Mouse (Mus musculus) forebrain, embryonic 14.5 days (tissue): ENCODE data around the gene Ppp2r1a. TPM values are rescaled to one million over a fixed set of nuclear protein-coding genes. Genes with fewer than 3 reads are reported as not detected.

Source experiments
- ATAC-seq: fragments of 200-750 bp; cut with Nextera tagmentation; 2 replicates; pipeline ENCODE4 v1.8.0; 2017; ENCODE audit warnings: mild to moderate bottlenecking, moderate library complexity
- DNase-seq: peaks from one replicate; pipeline ENCODE4 v3.0.0-alpha.2; 2015; ENCODE audit warnings: low spot score
- H3K27ac ChIP-seq: fragments of 300-500 bp; sonication (generic); 2 replicates; pipeline ENCODE4 v1.5.1; 2014; ENCODE audit warnings: low read depth, mild to moderate bottlenecking, control low read depth, low read length, moderate library complexity
- H3K27me3 ChIP-seq: fragments of 300-500 bp; sonication (generic); replicated peaks from 2 replicates; pipeline ENCODE4 v1.6.1; 2014; ENCODE audit warnings: low read length, control low read depth, mixed read lengths; ENCODE audit not compliant: control insufficient read depth, insufficient read depth
- H3K36me3 ChIP-seq: fragments of 300-500 bp; sonication (generic); 2 replicates; pipeline ENCODE4 v1.6.1; 2014; ENCODE audit warnings: low read length, control low read depth; ENCODE audit not compliant: control insufficient read depth, insufficient read depth
- H3K4me1 ChIP-seq: fragments of 300-500 bp; sonication (generic); 2 replicates; pipeline ENCODE4 v1.6.1; 2014; ENCODE audit warnings: antibody characterized with exemption, low read length, control low read depth; ENCODE audit not compliant: control insufficient read depth, insufficient read depth
- H3K4me2 ChIP-seq: fragments of 300-500 bp; sonication (generic); 2 replicates; pipeline ENCODE4 v1.6.1; 2014; ENCODE audit warnings: mild to moderate bottlenecking, control low read depth, low read length
- H3K4me3 ChIP-seq: fragments of 300-500 bp; sonication (generic); 2 replicates; pipeline ENCODE4 v1.5.1; 2014; ENCODE audit warnings: low read depth, low read length, control low read depth
- H3K9ac ChIP-seq: fragments of 300-500 bp; sonication (generic); 2 replicates; pipeline ENCODE4 v1.6.1; 2014; ENCODE audit warnings: mild to moderate bottlenecking, low read length, control low read depth, moderate library complexity
- H3K9me3 ChIP-seq: fragments of 300-500 bp; sonication (generic); replicated peaks from 2 replicates; pipeline ENCODE4 v1.6.1; 2016; ENCODE audit warnings: low read length, control low read depth, mixed read lengths; ENCODE audit not compliant: control insufficient read depth
- WGBS: fragments of 180-500 bp; shearing (Covaris S2); extraction: QIAGEN DNeasy Blood & Tissue Kit; methylation state at CpG from one replicate; pipeline ENCODE4 v1.1.7; 2014; 5-methylcytosine and 5-hydroxymethylcytosine counted together
- polyA plus RNA-seq: library from polyadenylated mRNA; unstranded; fragments of >200 nt; fragmentation: Nextera tagmentation; extraction: Ambion mirVana; gene quantifications from 2 replicates; pipeline ENCODE4 v1.2.1, GENCODE M21; 2014

The Ppp2r1a gene
- polyA plus RNA-seq, 1 experiment from 2014 or later, result 703 TPM

GRCm38 (mm10) chr17:20966681-20967080, 21.6 kb downstream of the Ppp2r1a start:
- no peak for ATAC-seq
- Histone ChIP-seq H3K27me3 (no peaks in the 10 kb centered on the region), H3K9ac (no peak overlapping the region), H3K9me3 (no peaks in the 10 kb centered on the region), H3K4me1 (no peaks in the 10 kb centered on the region), H3K36me3 (peaks cover 80% of the 10 kb centered on the region), H3K27ac (no peak overlapping the region), H3K4me3 (no peak overlapping the region), H3K4me2 (no peak overlapping the region)
- no peak for DNase-seq

GRCm38 (mm10) chr17:20993716-20994115, 48.6 kb downstream of the Ppp2r1a start:
- Histone ChIP-seq H3K27ac (no peak overlapping the region), H3K4me1 (no peaks in the 10 kb centered on the region), H3K9ac (no peak overlapping the region), H3K9me3 (no peaks in the 10 kb centered on the region), H3K27me3 (no peaks in the 10 kb centered on the region), H3K36me3 (no peaks in the 10 kb centered on the region), H3K4me3 (no peak overlapping the region), H3K4me2 (no peak overlapping the region)
- DNase-seq (no peak), ATAC-seq (no peak)
- WGBS, result 75% methylated on average over 2 of the region's 2 CpGs

GRCm38 (mm10) chr17:20996364-20996763, 51.3 kb downstream of the Ppp2r1a start, which contains the start of gene Vmn1r233:
TSS of gene Vmn1r233 (minus strand) at chr17:20996464.
- DNase-seq (no peak), ATAC-seq (no peak)
- H3K27me3 ChIP-seq, result no peaks in the 10 kb centered on the region
- no peaks in the 10 kb centered on the region for H3K36me3 ChIP-seq
- no peak within 1 kb of the TSS for H3K4me2 ChIP-seq
- H3K9me3 ChIP-seq, result no peaks in the 10 kb centered on the region
- no peak within 1 kb of the TSS for H3K4me3 ChIP-seq
- no peaks in the 10 kb centered on the region for H3K4me1 ChIP-seq
- no peak within 1 kb of the TSS for H3K27ac ChIP-seq
- H3K9ac ChIP-seq, result no peak within 1 kb of the TSS

GRCm38 (mm10) chr17:21008382-21009331, 63.5 kb downstream of the Ppp2r1a start, which contains the start of gene Zfp160:
TSS of gene Zfp160 (plus strand) at chr17:21008903.
- Histone ChIP-seq H3K9me3 (no peaks in the 10 kb centered on the region), H3K27ac (peak within 1 kb of the TSS; percentile 85), H3K4me2 (peak within 1 kb of the TSS; percentile 67), H3K9ac (peak within 1 kb of the TSS; percentile 82), H3K4me3 (peak within 1 kb of the TSS; percentile 63), H3K4me1 (peaks cover 7% of the 10 kb centered on the region), H3K27me3 (no peaks in the 10 kb centered on the region), H3K36me3 (peaks cover 15% of the 10 kb centered on the region)
- ATAC-seq, result peak; percentile 98
- DNase-seq, result peak; percentile 97
- WGBS, result 7% methylated on average over 36 of the region's 36 CpGs

- no peaks in the 10 kb centered on the region for H3K27me3 ChIP-seq
- 20% methylated on average over 1 of the region's 1 CpGs for WGBS
- no peaks in the 10 kb centered on the region for H3K9me3 ChIP-seq
- ATAC-seq (no peak), DNase-seq (no peak)
- H3K27ac ChIP-seq, result no peak overlapping the region
- peaks cover 19% of the 10 kb centered on the region for H3K36me3 ChIP-seq
- H3K9ac ChIP-seq, result peak overlapping the region; percentile 82
- H3K4me1 ChIP-seq, result peaks cover 7% of the 10 kb centered on the region
- H3K4me2 ChIP-seq, result peak overlapping the region; percentile 67
- peak overlapping the region; percentile 63 for H3K4me3 ChIP-seq
These were observed 64.6 kb downstream of the Ppp2r1a start for GRCm38 (mm10) chr17:21009726-21010125.

Other genes starting within 250 kb of the Ppp2r1a start
- gene Vmn1r227, start 215.5 kb upstream of the Ppp2r1a start, polyA plus RNA-seq, result not detected in 2 replicates
- not detected in 2 replicates for gene Vmn1r228, start 159.2 kb upstream of the Ppp2r1a start, polyA plus RNA-seq
- gene Vmn1r229, start 133.8 kb upstream of the Ppp2r1a start, polyA plus RNA-seq, result not detected in 2 replicates
- gene Vmn1r230, start 104.9 kb upstream of the Ppp2r1a start, polyA plus RNA-seq, result not detected in 2 replicates
- not detected in 2 replicates for gene Vmn1r231, start 40.2 kb upstream of the Ppp2r1a start, polyA plus RNA-seq
- gene Vmn1r232, start 25.6 kb upstream of the Ppp2r1a start, polyA plus RNA-seq, result not detected in 2 replicates
- not detected in 2 replicates for gene Vmn1r233, start 51.2 kb downstream of the Ppp2r1a start, polyA plus RNA-seq
- gene Zfp160, start 63.6 kb downstream of the Ppp2r1a start, polyA plus RNA-seq, result 17.6 and 23.2 TPM in 2 replicates